Mouse (Mus musculus): ENCODE data around the gene Hnrnpa1. TPM values are rescaled to one million over a fixed set of nuclear protein-coding genes. Genes with fewer than 3 reads are reported as not detected.
A peak's percentile ranks its signal among the peaks of the same experiment; 100 is the strongest.

The Hnrnpa1 gene
- polyA plus RNA-seq, 1 experiment from 2014 or later = 784 TPM

MicroRNA genes within 50 kb of the gene (microRNA counts, 519-probe panel; counts per million panel counts)
- microRNA mmu-miR-148b = 4,176 counts per million, percentile 71 among the panel's probes with 10 or more counts

Small RNA genes within 50 kb of the gene (microRNA-seq; reads per million reads assigned to microRNA genes)
- 108 reads per million, percentile 56 among the genes with 10 or more reads in this experiment for gene Mir148b

Other genes starting within 250 kb of the Hnrnpa1 start
- 75.8 and 85.5 TPM in 2 replicates for gene Hoxc8, start 249.8 kb upstream of the Hnrnpa1 start, polyA plus RNA-seq (2015; fragmentation: Nextera tagmentation; extraction: Ambion mirVana)
- 46.8 and 51.1 TPM in 2 replicates for gene Hoxc6, start 242.2 kb upstream of the Hnrnpa1 start, polyA plus RNA-seq (2015; fragmentation: Nextera tagmentation; extraction: Ambion mirVana)
- 40.2 and 49.9 TPM in 2 replicates for gene Hoxc4, start 221.5 kb upstream of the Hnrnpa1 start, polyA plus RNA-seq (2015; fragmentation: Nextera tagmentation; extraction: Ambion mirVana)
- 36.1 and 41.0 TPM in 2 replicates for gene Smug1, start 73.3 kb upstream of the Hnrnpa1 start, polyA plus RNA-seq (2015; fragmentation: Nextera tagmentation; extraction: Ambion mirVana)
- gene Cbx5, start 616 bp upstream of the Hnrnpa1 start, polyA plus RNA-seq (2015; fragmentation: Nextera tagmentation; extraction: Ambion mirVana) = 104 and 116 TPM in 2 replicates
- 1.3 and 1.9 TPM in 2 replicates for gene Nfe2, start 18.0 kb downstream of the Hnrnpa1 start, polyA plus RNA-seq (2015; fragmentation: Nextera tagmentation; extraction: Ambion mirVana)
- 214 and 224 TPM in 2 replicates for gene Copz1, start 32.3 kb downstream of the Hnrnpa1 start, polyA plus RNA-seq (2015; fragmentation: Nextera tagmentation; extraction: Ambion mirVana)
- gene Gpr84, start 70.2 kb downstream of the Hnrnpa1 start, polyA plus RNA-seq (2015; fragmentation: Nextera tagmentation; extraction: Ambion mirVana) = 0.57 and 0.62 TPM in 2 replicates
- gene Zfp385a, start 99.7 kb downstream of the Hnrnpa1 start, polyA plus RNA-seq (2015; fragmentation: Nextera tagmentation; extraction: Ambion mirVana) = 17.1 and 18.4 TPM in 2 replicates
- 9.2 and 11.6 TPM in 2 replicates for gene Itga5, start 126.3 kb downstream of the Hnrnpa1 start, polyA plus RNA-seq (2015; fragmentation: Nextera tagmentation; extraction: Ambion mirVana)
- not detected in 2 replicates for gene Gtsf1, start 190.0 kb downstream of the Hnrnpa1 start, polyA plus RNA-seq (2015; fragmentation: Nextera tagmentation; extraction: Ambion mirVana)
- not detected in 2 replicates for gene Gtsf2, start 208.0 kb downstream of the Hnrnpa1 start, polyA plus RNA-seq (2015; fragmentation: Nextera tagmentation; extraction: Ambion mirVana)
- gene Nckap1l, start 213.4 kb downstream of the Hnrnpa1 start, polyA plus RNA-seq (2015; fragmentation: Nextera tagmentation; extraction: Ambion mirVana) = 2.2 and 2.6 TPM in 2 replicates